Mouse (Mus musculus) lung, postnatal 0 days (tissue): ENCODE measurements around the gene Dnhd1.

Experiments used
- CTCF ChIP-seq: IDR thresholded peaks from 2 replicates; pipeline ENCODE4 v1.5.1; 2016; ENCODE audit warnings: antibody characterized with exemption, mild to moderate bottlenecking
- EP300 ChIP-seq: IDR thresholded peaks from 2 replicates; pipeline ENCODE4 v1.6.1; 2016; ENCODE audit warnings: antibody characterized with exemption, mild to moderate bottlenecking, control low read depth

DNA sequence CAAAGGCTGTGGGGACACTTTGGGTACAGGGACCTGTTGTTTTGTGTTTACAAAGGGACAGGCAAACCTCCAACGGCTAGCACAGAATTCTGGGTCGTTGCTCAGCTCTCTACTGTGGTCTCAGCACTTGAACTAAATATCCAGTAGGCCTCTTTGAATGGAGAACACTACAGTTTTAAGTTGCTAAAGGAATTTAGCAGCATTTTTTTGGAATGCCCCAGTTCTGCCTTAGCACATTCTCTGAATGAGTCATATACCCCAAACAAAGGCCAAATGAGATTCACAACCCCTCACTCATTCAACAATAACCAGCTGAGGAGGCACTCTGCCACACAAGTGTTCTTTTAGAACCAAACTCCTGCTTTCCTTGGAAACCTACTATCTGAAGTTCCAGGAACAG, 71.3 kb downstream of the Dnhd1 start:
- no peak for TF ChIP-seq CTCF
- TF ChIP-seq EP300: no peak
